Mouse (Mus musculus) mouse embryonic stem cell (cell line): Measurements from ENCODE around the gene Ccnyl1.

Experiments used
- in situ Hi-C, 2 experiments: fragments of 300-500 bp; cut with MboI; formaldehyde crosslinking; loops; 1 replicate in 1 of 2; 3 replicates in 1 of 2; pipeline ENCODE4 v1.14.3; 2019 to 2020; ENCODE audit warnings: low sequenced_read_pairs in 2 of 2, low pct_unique_long_range_greater_than_20kb in 1 of 2, mixed read lengths in 1 of 2; ENCODE audit not compliant: unreplicated experiment in 1 of 2

Ccnyl1 gene

GRCm38 (mm10) chr1:64691121-64691551, 881 bp downstream of the Ccnyl1 start:
- in situ Hi-C loops = no loop called here

- in situ Hi-C loops = no loop called here
These were observed 1.3 kb downstream of the Ccnyl1 start for GRCm38 (mm10) chr1:64691581-64691980.

GRCm38 (mm10) chr1:64695156-64695555, 4.9 kb downstream of the Ccnyl1 start:
- in situ Hi-C loops = no loop called here

- in situ Hi-C loops = loop anchor here in 1 of 2 experiments (25.0 kb wide), 1 partner anchor 286 kb away; no protein-coding TSS in a partner anchor
These were observed 11.5 kb downstream of the Ccnyl1 start for GRCm38 (mm10) chr1:64701780-64702179.

GRCm38 (mm10) chr1:64705230-64705629, 15.0 kb downstream of the Ccnyl1 start:
- in situ Hi-C loops = loop anchor here in 1 of 2 experiments (25.0 kb wide), 1 partner anchor 282 kb away; no protein-coding TSS in a partner anchor

- in situ Hi-C loops = loop anchor here in 1 of 2 experiments (25.0 kb wide), 1 partner anchor 281 kb away; no protein-coding TSS in a partner anchor
These were observed 16.4 kb downstream of the Ccnyl1 start for GRCm38 (mm10) chr1:64706610-64707009.

GRCm38 (mm10) chr1:64709891-64710290, 19.6 kb downstream of the Ccnyl1 start:
- in situ Hi-C loops = loop anchor here (10.0 to 25.0 kb wide), 2 partner anchors 275 to 277 kb away; no protein-coding TSS in a partner anchor

GRCm38 (mm10) chr1:64712006-64712760, 21.9 kb downstream of the Ccnyl1 start:
- in situ Hi-C loops = loop anchor here (10.0 to 25.0 kb wide), 2 partner anchors 273 to 275 kb away; no protein-coding TSS in a partner anchor

- in situ Hi-C loops = loop anchor here (10.0 to 25.0 kb wide), 2 partner anchors 269 to 272 kb away; no protein-coding TSS in a partner anchor
These were observed 25.2 kb downstream of the Ccnyl1 start for GRCm38 (mm10) chr1:64715458-64715857.

- in situ Hi-C loops = loop anchor here (10.0 to 25.0 kb wide), 2 partner anchors 268 to 271 kb away; no protein-coding TSS in a partner anchor
These were observed 26.5 kb downstream of the Ccnyl1 start for GRCm38 (mm10) chr1:64716589-64717304.

GRCm38 (mm10) chr1:64717504-64717903, 27.2 kb downstream of the Ccnyl1 start:
- in situ Hi-C loops = loop anchor here (10.0 to 25.0 kb wide), 2 partner anchors 267 to 270 kb away; no protein-coding TSS in a partner anchor

GRCm38 (mm10) chr1:64721034-64721587, 30.9 kb downstream of the Ccnyl1 start:
- in situ Hi-C loops = loop anchor here in 1 of 2 experiments (25.0 kb wide), 1 partner anchor 266 kb away; no protein-coding TSS in a partner anchor

- in situ Hi-C loops = loop anchor here (25.0 kb wide), 1 partner anchor 457 kb away; the partner anchor contains the start of genes Idh1 (in 2 of the 2) and Pikfyve (in 2 of the 2)
These were observed 39.8 kb downstream of the Ccnyl1 start for GRCm38 (mm10) chr1:64730046-64730445.

- in situ Hi-C loops = loop anchor here (25.0 kb wide), 1 partner anchor 456 kb away; the partner anchor contains the start of genes Idh1 (in 2 of the 2) and Pikfyve (in 2 of the 2)
These were observed 41.2 kb downstream of the Ccnyl1 start for GRCm38 (mm10) chr1:64731341-64732020.

- in situ Hi-C loops = loop anchor here (25.0 kb wide), 1 partner anchor 455 kb away; the partner anchor contains the start of genes Idh1 (in 2 of the 2) and Pikfyve (in 2 of the 2)
These were observed 41.9 kb downstream of the Ccnyl1 start for GRCm38 (mm10) chr1:64732161-64732560.

- in situ Hi-C loops = loop anchor here (25.0 kb wide), 1 partner anchor 455 kb away; the partner anchor contains the start of genes Idh1 (in 2 of the 2) and Pikfyve (in 2 of the 2)
These were observed 42.5 kb downstream of the Ccnyl1 start for GRCm38 (mm10) chr1:64732637-64733200.
